Mouse (Mus musculus): ENCODE results near the gene Jmjd6. TPM values are rescaled to one million over a fixed set of nuclear protein-coding genes. Genes with fewer than 3 reads are reported as not detected.

Gene Jmjd6
- total and polyA plus RNA-seq, 3 experiments, result 48.4 to 126 (median 82.7) TPM

GRCm38 (mm10) chr11:116853512-116853928 is 10.3 kb upstream of the Jmjd6 start:
- H3K4me1 ChIP-seq (ENCODE audit: insufficient read depth, low read depth, low read length), result peaks cover 26% of the 10 kb centered on the region
- H3K9me3 ChIP-seq (replicated peaks), result no peaks in the 10 kb centered on the region
- ATAC-seq (ENCODE audit: extremely low read depth, insufficient number of reproducible peaks, low FRiP score, poor library complexity, severe bottlenecking), result peak; percentile 77
- peaks cover 51% of the 10 kb centered on the region for H3K36me3 ChIP-seq (replicated peaks)
- no peaks in the 10 kb centered on the region for H3K27me3 ChIP-seq (ENCODE audit: insufficient read depth, low read length)
- peak; percentile 80 for DNase-seq (ENCODE audit: low spot score)
- TF ChIP-seq TAL1 (conservative IDR thresholded peaks at IDR 0.05; ENCODE audit: low read depth, low read length) (no peak), GATA1 (IDR thresholded peaks at IDR 0.05; ENCODE audit: borderline replicate concordance, low read length) (no peak), GATA2 (IDR thresholded peaks at IDR 0.05; ENCODE audit: borderline replicate concordance, low read depth, low read length) (no peak), POLR2AphosphoS5 (IDR thresholded peaks at IDR 0.05; ENCODE audit: insufficient replicate concordance, low read depth, low read length) (no peak), CTCF (IDR thresholded peaks at IDR 0.05; ENCODE audit: low read depth, low read length) (no peak)
- peak overlapping the region; percentile 99 for H3K4me3 ChIP-seq (ENCODE audit: low read depth, low read length)

- peak; percentile 82 for ATAC-seq (ENCODE audit: extremely low read depth, insufficient number of reproducible peaks, low FRiP score, poor library complexity, severe bottlenecking)
- DNase-seq (ENCODE audit: low spot score), result peak; percentile 93
- peak within 1 kb of the TSS; percentile 99 for H3K4me3 ChIP-seq (ENCODE audit: low read depth, low read length)
- H3K9me3 ChIP-seq (replicated peaks), result no peaks in the 10 kb centered on the region
- peaks cover 29% of the 10 kb centered on the region for H3K4me1 ChIP-seq (ENCODE audit: insufficient read depth, low read depth, low read length)
- no peaks in the 10 kb centered on the region for H3K27me3 ChIP-seq (ENCODE audit: insufficient read depth, low read length)
- peak; percentile 97 for TF ChIP-seq POLR2AphosphoS5 (IDR thresholded peaks at IDR 0.05; ENCODE audit: insufficient replicate concordance, low read depth, low read length)
- no peak for TF ChIP-seq CTCF (IDR thresholded peaks at IDR 0.05; ENCODE audit: low read depth, low read length)
- H3K36me3 ChIP-seq (replicated peaks), result peaks cover 51% of the 10 kb centered on the region
These were observed 9.8 kb upstream of the Jmjd6 start, which contains the start of gene Srsf2 for GRCm38 (mm10) chr11:116852891-116853511. Gene Srsf2 (minus strand): TSS chr11:116853094.

GRCm38 (mm10) chr11:116852291-116852890 is 9.1 kb upstream of the Jmjd6 start, which contains the start of gene Mfsd11:
Gene Mfsd11 (plus strand): TSS chr11:116852440.
- DNase-seq (ENCODE audit: low spot score), result peak; percentile 72
- no peak for TF ChIP-seq GATA1 (IDR thresholded peaks at IDR 0.05; ENCODE audit: borderline replicate concordance, low read length)
- TF ChIP-seq GATA2 (IDR thresholded peaks at IDR 0.05; ENCODE audit: borderline replicate concordance, low read depth, low read length), result no peak
- no peak for TF ChIP-seq CTCF (IDR thresholded peaks at IDR 0.05; ENCODE audit: low read depth, low read length)
- TF ChIP-seq POLR2AphosphoS5 (IDR thresholded peaks at IDR 0.05; ENCODE audit: insufficient replicate concordance, low read depth, low read length), result no peak; the same call in 1 of the 2 replicates
- no peak for ATAC-seq (ENCODE audit: extremely low read depth, insufficient number of reproducible peaks, low FRiP score, poor library complexity, severe bottlenecking)
- Histone ChIP-seq H3K9me3 (replicated peaks) (no peaks in the 10 kb centered on the region), H3K27me3 (ENCODE audit: insufficient read depth, low read length) (no peaks in the 10 kb centered on the region), H3K36me3 (replicated peaks) (peaks cover 54% of the 10 kb centered on the region), H3K4me3 (ENCODE audit: low read depth, low read length) (peak within 1 kb of the TSS; percentile 99), H3K4me1 (ENCODE audit: insufficient read depth, low read depth, low read length) (peaks cover 32% of the 10 kb centered on the region)

GRCm38 (mm10) chr11:116851576-116852290 is 8.5 kb upstream of the Jmjd6 start:
- no peaks in the 10 kb centered on the region for H3K27me3 ChIP-seq (ENCODE audit: insufficient read depth, low read length)
- no peaks in the 10 kb centered on the region for H3K9me3 ChIP-seq (replicated peaks)
- DNase-seq (ENCODE audit: low spot score) (no peak), ATAC-seq (ENCODE audit: extremely low read depth, insufficient number of reproducible peaks, low FRiP score, poor library complexity, severe bottlenecking) (no peak)
- H3K4me3 ChIP-seq (ENCODE audit: low read depth, low read length), result peak overlapping the region; percentile 99
- H3K4me1 ChIP-seq (ENCODE audit: insufficient read depth, low read depth, low read length), result peaks cover 29% of the 10 kb centered on the region
- TF ChIP-seq GATA2 (IDR thresholded peaks at IDR 0.05; ENCODE audit: borderline replicate concordance, low read depth, low read length) (no peak), POLR2AphosphoS5 (IDR thresholded peaks at IDR 0.05; ENCODE audit: insufficient replicate concordance, low read depth, low read length) (peak; percentile 92; the same call in 1 of the 2 replicates), CTCF (IDR thresholded peaks at IDR 0.05; ENCODE audit: low read depth, low read length) (no peak), GATA1 (IDR thresholded peaks at IDR 0.05; ENCODE audit: borderline replicate concordance, low read length) (no peak), TAL1 (conservative IDR thresholded peaks at IDR 0.05; ENCODE audit: low read depth, low read length) (no peak)
- H3K36me3 ChIP-seq (replicated peaks), result peaks cover 53% of the 10 kb centered on the region

- ATAC-seq (ENCODE audit: extremely low read depth, insufficient number of reproducible peaks, low FRiP score, poor library complexity, severe bottlenecking), result no peak
- TF ChIP-seq CTCF (IDR thresholded peaks at IDR 0.05; ENCODE audit: low read depth, low read length), result no peak
- TF ChIP-seq POLR2AphosphoS5 (IDR thresholded peaks at IDR 0.05; ENCODE audit: insufficient replicate concordance, low read depth, low read length), result no peak
- TF ChIP-seq GATA1 (IDR thresholded peaks at IDR 0.05; ENCODE audit: borderline replicate concordance, low read length), result no peak
- TF ChIP-seq GATA2 (IDR thresholded peaks at IDR 0.05; ENCODE audit: borderline replicate concordance, low read depth, low read length), result no peak
- TF ChIP-seq TAL1 (conservative IDR thresholded peaks at IDR 0.05; ENCODE audit: low read depth, low read length), result no peak
- H3K36me3 ChIP-seq (replicated peaks), result peaks cover 56% of the 10 kb centered on the region
- H3K27me3 ChIP-seq (ENCODE audit: insufficient read depth, low read length), result no peaks in the 10 kb centered on the region
- H3K4me1 ChIP-seq (ENCODE audit: insufficient read depth, low read depth, low read length), result peaks cover 36% of the 10 kb centered on the region
- peak overlapping the region; percentile 99 for H3K4me3 ChIP-seq (ENCODE audit: low read depth, low read length)
- no peak for DNase-seq (ENCODE audit: low spot score)
- no peaks in the 10 kb centered on the region for H3K9me3 ChIP-seq (replicated peaks)
These were observed 7.7 kb upstream of the Jmjd6 start for GRCm38 (mm10) chr11:116850833-116851477.

- H3K4me1 ChIP-seq (ENCODE audit: insufficient read depth, low read depth, low read length), result peaks cover 43% of the 10 kb centered on the region
- ATAC-seq (ENCODE audit: extremely low read depth, insufficient number of reproducible peaks, low FRiP score, poor library complexity, severe bottlenecking) (no peak), DNase-seq (ENCODE audit: low spot score) (no peak)
- H3K4me3 ChIP-seq (ENCODE audit: low read depth, low read length), result peak overlapping the region; percentile 99
- H3K27me3 ChIP-seq (ENCODE audit: insufficient read depth, low read length), result no peaks in the 10 kb centered on the region
- H3K36me3 ChIP-seq (replicated peaks), result peaks cover 58% of the 10 kb centered on the region
- H3K9me3 ChIP-seq (replicated peaks), result no peaks in the 10 kb centered on the region
- no peak for TF ChIP-seq GATA2 (IDR thresholded peaks at IDR 0.05; ENCODE audit: borderline replicate concordance, low read depth, low read length)
- 0 out of 2 replicates have a peak, but pooled peaks have one; percentile 63 for TF ChIP-seq POLR2AphosphoS5 (IDR thresholded peaks at IDR 0.05; ENCODE audit: insufficient replicate concordance, low read depth, low read length)
These were observed 6.8 kb upstream of the Jmjd6 start for GRCm38 (mm10) chr11:116850085-116850484.
